Mouse (Mus musculus) MEL (cell line): Measurements from ENCODE around the gene Srgap3. TPM values are rescaled to one million over a fixed set of nuclear protein-coding genes. Genes with fewer than 3 reads are reported as not detected.

Source experiments
- DNase-seq: peaks from one replicate; pipeline ENCODE4 v3.0.0; 2011; ENCODE audit warnings: low read depth, low spot score
- H3K27ac ChIP-seq: 2 replicates; pipeline ENCODE4 v1.5.1; 2012; ENCODE audit warnings: low read depth, mild to moderate bottlenecking, control low read depth, low read length, moderate library complexity; ENCODE audit not compliant: control insufficient read depth
- H3K27me3 ChIP-seq, 2 experiments: fragments of 150-350 bp in 1 of 2; sonication (generic) in 1 of 2; 2 replicates each; pipeline ENCODE4 v1.6.1; 2012; ENCODE audit warnings: low read length in 2 of 2, mild to moderate bottlenecking in 2 of 2, improper control_type of control experiment in 1 of 2, moderate library complexity in 1 of 2; ENCODE audit not compliant: insufficient read depth in 2 of 2, control insufficient read depth in 1 of 2
- H3K36me3 ChIP-seq, 2 experiments: 2 replicates each; pipeline ENCODE4 v1.6.1; 2012 to 2014; ENCODE audit warnings: low read length in 2 of 2, improper control_type of control experiment in 1 of 2, inconsistent platforms in 1 of 2, mild to moderate bottlenecking in 1 of 2; ENCODE audit not compliant: insufficient read depth in 2 of 2, control insufficient read depth in 1 of 2
- H3K4me1 ChIP-seq, 2 experiments: fragments of 150-350 bp in 1 of 2; sonication (generic) in 1 of 2; 2 replicates each; pipeline ENCODE4 v1.6.1; 2012; ENCODE audit warnings: low read length in 2 of 2, improper control_type of control experiment in 1 of 2, mild to moderate bottlenecking in 1 of 2; ENCODE audit not compliant: insufficient read depth in 2 of 2, control insufficient read depth in 1 of 2
- H3K4me3 ChIP-seq, 2 experiments: fragments of 150-350 bp in 1 of 2; sonication (generic) in 1 of 2; 2 replicates each; pipeline ENCODE4 v1.5.1; 2012; ENCODE audit warnings: low read depth in 2 of 2, low read length in 2 of 2, mild to moderate bottlenecking in 2 of 2, moderate library complexity in 2 of 2, control low read depth in 1 of 2, improper control_type of control experiment in 1 of 2; ENCODE audit not compliant: control insufficient read depth in 1 of 2, insufficient read depth in 1 of 2
- H3K79me2 ChIP-seq: 2 replicates; pipeline ENCODE4 v1.6.1; 2012; ENCODE audit warnings: mild to moderate bottlenecking, low read length, moderate library complexity; ENCODE audit not compliant: control insufficient read depth, poor library complexity, insufficient read depth
- H3K9ac ChIP-seq: 2 replicates; pipeline ENCODE4 v1.6.1; 2012; ENCODE audit warnings: low read depth, mild to moderate bottlenecking, control low read depth, low read length, moderate library complexity; ENCODE audit not compliant: control insufficient read depth, poor library complexity, severe bottlenecking
- H3K9me3 ChIP-seq: fragments of 150-350 bp; sonication (generic); replicated peaks from 2 replicates; pipeline ENCODE4 v1.6.1; 2012; ENCODE audit warnings: mild to moderate bottlenecking, low read length, improper control_type of control experiment, moderate library complexity; ENCODE audit not compliant: insufficient read depth
- ELF1 ChIP-seq: IDR thresholded peaks from 2 replicates; pipeline ENCODE4 v1.6.1; 2014; ENCODE audit warnings: low read depth, mild to moderate bottlenecking, inconsistent platforms, low read length, improper control_type of control experiment, moderate library complexity
- EP300 ChIP-seq, 2 experiments: IDR thresholded peaks; 2 replicates each; pipeline ENCODE4 v1.6.1; 2011; ENCODE audit warnings: improper control_type of control experiment in 2 of 2, low read length in 2 of 2, low read depth in 1 of 2, mild to moderate bottlenecking in 1 of 2
- ETS1 ChIP-seq: IDR thresholded peaks from 2 replicates; pipeline ENCODE4 v1.6.1; 2012; ENCODE audit warnings: low read depth, mild to moderate bottlenecking, inconsistent platforms, low read length, improper control_type of control experiment, moderate library complexity
- GABPA ChIP-seq: IDR thresholded peaks from 2 replicates; pipeline ENCODE4 v1.6.1; 2012; ENCODE audit warnings: low read depth, mild to moderate bottlenecking, inconsistent platforms, low read length, improper control_type of control experiment, moderate library complexity
- HCFC1 ChIP-seq: IDR thresholded peaks from 2 replicates; pipeline ENCODE4 v1.6.1; 2012; ENCODE audit warnings: low read depth, mild to moderate bottlenecking, inconsistent platforms, low read length, improper control_type of control experiment, moderate library complexity
- KAT2A ChIP-seq: conservative IDR thresholded peaks from 2 replicates; pipeline ENCODE4 v1.6.1; 2012; ENCODE audit warnings: low read depth, low read length, improper control_type of control experiment, inconsistent platforms
- MAFK ChIP-seq: IDR thresholded peaks from 2 replicates; pipeline ENCODE4 v1.6.1; 2011; ENCODE audit warnings: low read depth, mild to moderate bottlenecking, low read length, improper control_type of control experiment, borderline replicate concordance
- MAX ChIP-seq: IDR thresholded peaks from 2 replicates; pipeline ENCODE4 v1.6.1; 2011; ENCODE audit warnings: low read length, improper control_type of control experiment
- MAZ ChIP-seq: IDR thresholded peaks from 2 replicates; pipeline ENCODE4 v1.6.1; 2012; ENCODE audit warnings: low read depth, mild to moderate bottlenecking, inconsistent platforms, low read length, improper control_type of control experiment
- MXI1 ChIP-seq: IDR thresholded peaks from 2 replicates; pipeline ENCODE4 v1.6.1; 2011; ENCODE audit warnings: mild to moderate bottlenecking, low read depth, low read length, improper control_type of control experiment
- NRF1 ChIP-seq: IDR thresholded peaks from 2 replicates; pipeline ENCODE4 v1.6.1; 2014; ENCODE audit warnings: low read depth, mild to moderate bottlenecking, inconsistent platforms, low read length, improper control_type of control experiment, moderate library complexity; ENCODE audit not compliant: poor library complexity, insufficient read depth, severe bottlenecking
- RAD21 ChIP-seq: IDR thresholded peaks from 2 replicates; pipeline ENCODE4 v1.6.1; 2011; ENCODE audit warnings: mild to moderate bottlenecking, low read depth, low read length, improper control_type of control experiment
- RCOR1 ChIP-seq: IDR thresholded peaks from 2 replicates; pipeline ENCODE4 v1.6.1; 2012; ENCODE audit warnings: low read depth, mild to moderate bottlenecking, inconsistent platforms, low read length, improper control_type of control experiment
- SIN3A ChIP-seq: IDR thresholded peaks from 2 replicates; pipeline ENCODE4 v1.6.1; 2012; ENCODE audit warnings: low read length, improper control_type of control experiment, inconsistent platforms
- SMC3 ChIP-seq: IDR thresholded peaks from 2 replicates; pipeline ENCODE4 v1.6.1; 2011; ENCODE audit warnings: low read depth, low read length, improper control_type of control experiment
- TAL1 ChIP-seq: IDR thresholded peaks from 2 replicates; pipeline ENCODE4 v1.6.1; 2012; ENCODE audit warnings: mild to moderate bottlenecking, inconsistent platforms, low read length, moderate library complexity, mixed read lengths
- TBP ChIP-seq: IDR thresholded peaks from 2 replicates; pipeline ENCODE4 v1.8.0; 2011; ENCODE audit warnings: low read depth, low read length, improper control_type of control experiment
- UBTF ChIP-seq: IDR thresholded peaks from 2 replicates; pipeline ENCODE4 v1.6.1; 2012; ENCODE audit warnings: low read depth, mild to moderate bottlenecking, inconsistent platforms, low read length, improper control_type of control experiment, moderate library complexity, borderline replicate concordance; ENCODE audit not compliant: insufficient read depth
- USF2 ChIP-seq, 2 experiments: IDR thresholded peaks; 2 replicates each; pipeline ENCODE4 v1.6.1; 2011 to 2012; ENCODE audit warnings: improper control_type of control experiment in 2 of 2, low read length in 2 of 2, borderline replicate concordance in 1 of 2, inconsistent platforms in 1 of 2, low read depth in 1 of 2, mild to moderate bottlenecking in 1 of 2; ENCODE audit not compliant: insufficient read depth in 1 of 2
- ZMIZ1 ChIP-seq: IDR thresholded peaks from 2 replicates; pipeline ENCODE4 v1.6.1; 2012; ENCODE audit warnings: low read depth, mild to moderate bottlenecking, inconsistent platforms, low read length, improper control_type of control experiment, moderate library complexity
- polyA plus RNA-seq, 2 experiments: library from polyadenylated mRNA; stranded (reverse) in 1 of 2; unstranded in 1 of 2; fragments of >175 nt in 1 of 2; fragments of >200 nt in 1 of 2; gene quantifications; 2 replicates each; pipeline versions ENCODE4 v1.2.1 to v1.2.4; 2012; ENCODE audit warnings: low replicate concordance in 2 of 2, low read depth in 1 of 2; ENCODE audit not compliant: insufficient read length in 2 of 2, insufficient read depth in 1 of 2, missing spikeins in 1 of 2
- total RNA-seq: library from RNA; depleted of rRNA; stranded (reverse); fragments of 300-350 nt; gene quantifications from 2 replicates; pipeline ENCODE4 v1.2.3, GENCODE M21; 2012

Srgap3 gene
- total and polyA plus RNA-seq, 3 experiments = 0.31 to 0.75 TPM; not detected in 1

GRCm38 (mm10) chr6:112880048-112880534 is 67.0 kb downstream of the Srgap3 start:
- H3K4me1 ChIP-seq = no peaks in the 10 kb centered on the region
- no peak overlapping the region for H3K27ac ChIP-seq
- DNase-seq = no peak
- no peaks in the 10 kb centered on the region for H3K36me3 ChIP-seq
- H3K4me3 ChIP-seq = no peak overlapping the region
- H3K27me3 ChIP-seq = no peaks in the 10 kb centered on the region
- no peaks in the 10 kb centered on the region for H3K9me3 ChIP-seq
- H3K79me2 ChIP-seq = no peaks in the 10 kb centered on the region
- H3K9ac ChIP-seq = no peak overlapping the region
- TF ChIP-seq SMC3 = no peak
- TF ChIP-seq ELF1 = no peak
- no peak for TF ChIP-seq SIN3A
- TF ChIP-seq RCOR1 = no peak
- no peak for TF ChIP-seq MAZ
- TF ChIP-seq GABPA = no peak
- TF ChIP-seq MAX = no peak
- TF ChIP-seq ETS1 = no peak
- no peak for TF ChIP-seq MAFK
- TF ChIP-seq HCFC1 = no peak
- no peak for TF ChIP-seq TBP
- TF ChIP-seq, all 39 proteins: peak for 0

GRCm38 (mm10) chr6:112879154-112879553 is 67.9 kb downstream of the Srgap3 start:
- TF ChIP-seq GABPA = no peak
- no peak for TF ChIP-seq NRF1
- TF ChIP-seq MAFK = no peak
- no peak for TF ChIP-seq SIN3A
- no peak for TF ChIP-seq RAD21
- TF ChIP-seq MXI1 = no peak
- TF ChIP-seq USF2 (IDR thresholded peaks at IDR 0.05; ENCODE audit: borderline replicate concordance in 1 of 2, insufficient read depth in 1 of 2, low read depth in 1 of 2, low read length in 2 of 2) = no peak
- TF ChIP-seq KAT2A = no peak
- no peak for TF ChIP-seq EP300 (IDR thresholded peaks at IDR 0.05; ENCODE audit: low read depth in 1 of 2, low read length in 2 of 2)
- no peak for TF ChIP-seq ETS1
- TF ChIP-seq ZMIZ1 = no peak
- no peak for TF ChIP-seq TAL1
- TF ChIP-seq HCFC1 = no peak
- no peak for TF ChIP-seq UBTF
- H3K27ac ChIP-seq = no peak overlapping the region
- H3K36me3 ChIP-seq = no peaks in the 10 kb centered on the region
- no peak overlapping the region for H3K9ac ChIP-seq
- no peak overlapping the region for H3K4me3 ChIP-seq
- H3K79me2 ChIP-seq = no peaks in the 10 kb centered on the region
- no peaks in the 10 kb centered on the region for H3K9me3 ChIP-seq
- H3K4me1 ChIP-seq = no peaks in the 10 kb centered on the region
- H3K27me3 ChIP-seq = no peaks in the 10 kb centered on the region
- DNase-seq = no peak
